Mouse (Mus musculus): Measurements from ENCODE around the gene Stn1. TPM values are rescaled to one million over a fixed set of nuclear protein-coding genes. Genes with fewer than 3 reads are reported as not detected.

Gene Stn1
- total and polyA plus RNA-seq, 2 experiments from 2014 or later: 19.5 to 28.1 TPM

GRCm38 (mm10) chr19:47498942-47499341, 38.4 kb downstream of the Stn1 start:
- no peak for TF ChIP-seq CTCF (IDR thresholded peaks at IDR 0.05)
- Histone ChIP-seq H3K9me3 (ENCODE audit: low read length) (no peaks in the 10 kb centered on the region), H3K36me3 (ENCODE audit: insufficient read depth, low read length) (no peaks in the 10 kb centered on the region), H3K27me3 (ENCODE audit: insufficient read depth, low read length) (no peaks in the 10 kb centered on the region), H3K4me2 (ENCODE audit: low read depth, low read length, poor library complexity, severe bottlenecking) (no peak overlapping the region), H3K4me1 (ENCODE audit: insufficient read depth, low read length) (no peaks in the 10 kb centered on the region), H3K4me3 (ENCODE audit: low read depth, low read length) (no peak overlapping the region), H3K9ac (replicated peaks; ENCODE audit: low read length, poor library complexity, severe bottlenecking) (no peak overlapping the region), H3K27ac (ENCODE audit: low read depth, low read length) (no peak overlapping the region)
- DNase-seq (ENCODE audit: low spot score): no peak
- ATAC-seq (ENCODE audit: low FRiP score): no peak
- WGBS: 86% methylated on average over 4 of the region's 4 CpGs

GRCm38 (mm10) chr19:47497736-47498135, 39.6 kb downstream of the Stn1 start:
- no peak for ATAC-seq (ENCODE audit: low FRiP score)
- WGBS: 90% methylated on average over 6 of the region's 6 CpGs

GRCm38 (mm10) chr19:47497313-47497712, 40.0 kb downstream of the Stn1 start:
- Histone ChIP-seq H3K36me3 (ENCODE audit: insufficient read depth, low read length) (no peaks in the 10 kb centered on the region), H3K4me1 (ENCODE audit: insufficient read depth, low read length) (peaks cover 7% of the 10 kb centered on the region; the same call in 1 of the 2 replicates), H3K27me3 (ENCODE audit: insufficient read depth, low read length) (no peaks in the 10 kb centered on the region), H3K27ac (ENCODE audit: low read depth, low read length) (no peak overlapping the region), H3K9me3 (ENCODE audit: low read length) (no peaks in the 10 kb centered on the region), H3K4me3 (ENCODE audit: low read depth, low read length) (no peak overlapping the region), H3K4me2 (ENCODE audit: low read depth, low read length, poor library complexity, severe bottlenecking) (no peak overlapping the region), H3K9ac (replicated peaks; ENCODE audit: low read length, poor library complexity, severe bottlenecking) (no peak overlapping the region)
- peak; percentile 47 for DNase-seq (ENCODE audit: low spot score)
- 70% methylated on average over 9 of the region's 9 CpGs for WGBS
- ATAC-seq (ENCODE audit: low FRiP score): no peak
- no peak for TF ChIP-seq CTCF (IDR thresholded peaks at IDR 0.05)

More at GRCm38 (mm10) chr19:47497736-47498135, 39.6 kb downstream of the Stn1 start:
- no peaks in the 10 kb centered on the region for H3K27me3 ChIP-seq (ENCODE audit: insufficient read depth, low read length)
- H3K4me2 ChIP-seq (ENCODE audit: low read depth, low read length, poor library complexity, severe bottlenecking): no peak overlapping the region
- DNase-seq (ENCODE audit: low spot score): no peak
- no peaks in the 10 kb centered on the region for H3K36me3 ChIP-seq (ENCODE audit: insufficient read depth, low read length)
- peaks cover 6% of the 10 kb centered on the region; the same call in 1 of the 2 replicates for H3K4me1 ChIP-seq (ENCODE audit: insufficient read depth, low read length)
- TF ChIP-seq CTCF (IDR thresholded peaks at IDR 0.05): no peak
- H3K9me3 ChIP-seq (ENCODE audit: low read length): no peaks in the 10 kb centered on the region
- H3K9ac ChIP-seq (replicated peaks; ENCODE audit: low read length, poor library complexity, severe bottlenecking): no peak overlapping the region
- no peak overlapping the region for H3K4me3 ChIP-seq (ENCODE audit: low read depth, low read length)
- H3K27ac ChIP-seq (ENCODE audit: low read depth, low read length): no peak overlapping the region

DNA sequence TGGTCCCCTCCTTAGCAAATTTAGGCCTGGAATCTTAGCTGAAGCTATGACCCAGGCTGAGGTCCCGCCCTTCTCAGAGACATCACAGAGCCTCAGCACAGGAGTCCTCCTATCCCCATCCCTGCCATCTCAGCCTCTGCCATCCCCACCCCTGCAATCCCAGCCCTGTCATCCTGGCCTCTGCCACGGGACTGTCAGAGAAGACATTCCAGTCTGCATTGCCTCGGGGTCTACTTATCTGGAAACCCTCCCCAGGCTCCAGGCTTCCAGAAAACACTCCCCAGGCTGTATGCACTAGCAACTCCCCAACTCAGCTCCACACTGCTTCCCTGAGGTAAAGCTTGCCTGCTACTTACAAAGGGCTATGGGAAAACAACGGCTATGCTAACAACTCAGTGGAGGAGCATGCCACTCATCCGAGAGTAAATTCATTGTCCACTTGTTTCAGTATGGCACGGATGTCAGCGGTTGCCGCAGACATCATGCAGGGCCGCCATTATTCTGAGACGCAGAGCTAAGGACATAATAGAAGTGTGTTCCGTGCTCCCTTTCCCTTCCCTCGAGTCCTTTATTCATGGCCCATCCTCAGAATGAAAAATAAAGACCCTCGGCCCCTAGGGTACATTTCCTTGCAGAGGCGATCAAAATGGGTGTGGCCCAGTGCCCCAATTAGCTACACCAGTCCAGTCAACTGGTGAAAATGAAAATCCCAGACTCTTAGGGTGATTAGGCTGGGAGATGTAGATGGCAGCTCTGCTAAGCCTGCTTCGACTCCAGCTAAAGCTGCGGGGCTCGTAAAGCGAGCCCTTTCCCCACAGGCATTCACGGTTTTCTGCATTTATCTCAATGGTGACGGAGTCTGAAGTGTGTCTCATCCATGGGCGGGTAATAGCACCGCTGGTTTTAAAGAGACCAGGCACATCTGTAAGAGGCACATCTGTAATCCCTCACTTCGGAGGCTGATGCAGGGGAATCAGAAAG, 44.0 kb downstream of the Stn1 start:
- WGBS: 17% methylated on average over 23 of the region's 23 CpGs
- H3K4me3 ChIP-seq (ENCODE audit: low read depth, low read length): no peak overlapping the region

DNA sequence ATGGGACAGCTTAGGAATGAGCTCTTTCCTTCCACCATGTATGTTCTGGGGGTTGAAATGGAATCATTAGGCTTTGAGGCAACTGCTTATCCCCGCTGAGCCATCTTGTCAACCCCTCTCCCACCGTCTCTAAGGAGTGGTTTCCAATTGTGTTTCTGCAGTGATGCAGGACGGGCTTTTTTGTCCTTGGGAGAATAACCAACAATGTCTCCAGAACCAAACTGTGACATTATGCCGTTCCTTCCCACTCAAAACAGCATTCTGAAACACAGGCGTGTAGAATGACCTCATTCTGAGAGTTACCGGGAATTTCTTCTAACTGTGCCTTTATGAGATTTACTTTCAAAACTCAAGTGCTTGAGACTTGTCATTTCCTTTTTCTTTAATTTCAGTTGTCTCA, 44.9 kb downstream of the Stn1 start:
- no peaks in the 10 kb centered on the region for H3K27me3 ChIP-seq (ENCODE audit: insufficient read depth, low read length)
- DNase-seq (ENCODE audit: low spot score) (no peak), ATAC-seq (ENCODE audit: low FRiP score) (no peak)
- H3K9ac ChIP-seq (replicated peaks; ENCODE audit: low read length, poor library complexity, severe bottlenecking): no peak overlapping the region
- peaks cover 7% of the 10 kb centered on the region; the same call in 1 of the 2 replicates for H3K4me1 ChIP-seq (ENCODE audit: insufficient read depth, low read length)
- TF ChIP-seq CTCF (IDR thresholded peaks at IDR 0.05): no peak
- 34% methylated on average over 6 of the region's 6 CpGs for WGBS
- H3K4me3 ChIP-seq (ENCODE audit: low read depth, low read length): no peak overlapping the region
- no peak overlapping the region for H3K4me2 ChIP-seq (ENCODE audit: low read depth, low read length, poor library complexity, severe bottlenecking)
- no peaks in the 10 kb centered on the region for H3K36me3 ChIP-seq (ENCODE audit: insufficient read depth, low read length)
- no peak overlapping the region for H3K27ac ChIP-seq (ENCODE audit: low read depth, low read length)
- no peaks in the 10 kb centered on the region for H3K9me3 ChIP-seq (ENCODE audit: low read length)

More for the DNA sequence above, 44.0 kb downstream of the Stn1 start:
- peaks cover 7% of the 10 kb centered on the region; the same call in 1 of the 2 replicates for H3K4me1 ChIP-seq (ENCODE audit: insufficient read depth, low read length)
- H3K27me3 ChIP-seq (ENCODE audit: insufficient read depth, low read length): no peaks in the 10 kb centered on the region
- peak overlapping the region; percentile 33; the same call in 1 of the 2 replicates for H3K9ac ChIP-seq (replicated peaks; ENCODE audit: low read length, poor library complexity, severe bottlenecking)
- peak overlapping the region; percentile 29 for H3K4me2 ChIP-seq (ENCODE audit: low read depth, low read length, poor library complexity, severe bottlenecking)
- no peaks in the 10 kb centered on the region for H3K9me3 ChIP-seq (ENCODE audit: low read length)
- H3K27ac ChIP-seq (ENCODE audit: low read depth, low read length): peak overlapping the region; percentile 67
- peak; percentile 44; the same call in 1 of the 2 replicates for ATAC-seq (ENCODE audit: low FRiP score)
- no peak for TF ChIP-seq CTCF (IDR thresholded peaks at IDR 0.05)
- H3K36me3 ChIP-seq (ENCODE audit: insufficient read depth, low read length): no peaks in the 10 kb centered on the region
- DNase-seq (ENCODE audit: low spot score): peak; percentile 49

DNA sequence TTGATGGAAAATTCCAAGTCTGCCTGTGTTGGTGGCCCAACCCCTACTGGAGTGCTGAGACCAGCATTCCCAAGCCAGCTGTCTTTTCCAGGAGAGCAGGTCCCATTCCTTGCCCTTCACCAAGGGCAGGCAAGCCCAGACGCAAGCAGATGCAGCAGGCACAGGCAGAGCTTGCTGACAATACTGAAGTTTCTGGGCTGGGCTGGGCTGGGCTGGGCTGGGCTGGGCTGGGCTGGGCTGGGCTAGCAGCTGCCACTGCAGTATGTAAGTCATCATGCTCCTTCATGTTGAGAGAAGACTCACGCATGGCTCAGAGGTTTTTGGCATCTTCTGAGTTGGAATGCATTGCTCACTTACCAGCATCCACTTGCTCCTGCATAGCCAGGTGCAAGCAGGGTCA, 45.5 kb downstream of the Stn1 start:
- Histone ChIP-seq H3K9ac (replicated peaks; ENCODE audit: low read length, poor library complexity, severe bottlenecking) (no peak overlapping the region), H3K36me3 (ENCODE audit: insufficient read depth, low read length) (no peaks in the 10 kb centered on the region), H3K27ac (ENCODE audit: low read depth, low read length) (no peak overlapping the region), H3K4me1 (ENCODE audit: insufficient read depth, low read length) (peaks cover 7% of the 10 kb centered on the region; the same call in 1 of the 2 replicates), H3K27me3 (ENCODE audit: insufficient read depth, low read length) (no peaks in the 10 kb centered on the region), H3K4me3 (ENCODE audit: low read depth, low read length) (no peak overlapping the region), H3K4me2 (ENCODE audit: low read depth, low read length, poor library complexity, severe bottlenecking) (no peak overlapping the region), H3K9me3 (ENCODE audit: low read length) (no peaks in the 10 kb centered on the region)
- DNase-seq (ENCODE audit: low spot score) (no peak), ATAC-seq (ENCODE audit: low FRiP score) (no peak)
- 76% methylated on average over 2 of the region's 2 CpGs for WGBS
- TF ChIP-seq CTCF (IDR thresholded peaks at IDR 0.05): no peak
